Mouse (Mus musculus) midbrain, embryonic 11.5 days (tissue): ENCODE results near the gene Kmt5b. TPM values are rescaled to one million over a fixed set of nuclear protein-coding genes. Genes with fewer than 3 reads are reported as not detected.
A peak's percentile ranks its signal among the peaks of the same experiment; 100 is the strongest.

ENCODE experiments used
- ATAC-seq: fragments of 200-750 bp; cut with Nextera tagmentation; 2 replicates; pipeline ENCODE4 v1.8.0; 2017; ENCODE audit warnings: moderate TSS enrichment, moderate library complexity; ENCODE audit not compliant: low FRiP score
- DNase-seq: peaks from one replicate; pipeline ENCODE4 v3.0.0; 2015; ENCODE audit warnings: low spot score; ENCODE audit errors: missing footprints
- H3K27ac ChIP-seq: fragments of 300-500 bp; sonication (generic); 2 replicates; pipeline ENCODE4 v1.5.1; 2014; ENCODE audit warnings: low read depth, low read length
- H3K27me3 ChIP-seq: fragments of 300-500 bp; sonication (generic); 2 replicates; pipeline ENCODE4 v1.6.1; 2014; ENCODE audit warnings: mild to moderate bottlenecking, low read length, moderate library complexity, mixed read lengths; ENCODE audit not compliant: control insufficient read depth, insufficient read depth
- H3K36me3 ChIP-seq: fragments of 300-500 bp; sonication (generic); 2 replicates; pipeline ENCODE4 v1.6.1; 2014; ENCODE audit warnings: mild to moderate bottlenecking, low read length, moderate library complexity, mixed read lengths; ENCODE audit not compliant: control insufficient read depth, insufficient read depth
- H3K4me1 ChIP-seq: fragments of 300-500 bp; sonication (generic); 2 replicates; pipeline ENCODE4 v1.6.1; 2014; ENCODE audit warnings: low read length; ENCODE audit not compliant: control insufficient read depth, insufficient read depth
- H3K4me2 ChIP-seq: fragments of 300-500 bp; sonication (generic); 2 replicates; pipeline ENCODE4 v1.6.1; 2014; ENCODE audit warnings: mild to moderate bottlenecking, moderate library complexity
- H3K4me3 ChIP-seq: fragments of 300-500 bp; sonication (generic); 2 replicates; pipeline ENCODE4 v1.5.1; 2014; ENCODE audit warnings: low read depth, low read length
- H3K9ac ChIP-seq: fragments of 300-500 bp; sonication (generic); 2 replicates; pipeline ENCODE4 v1.6.1; 2014; ENCODE audit warnings: low read length
- H3K9me3 ChIP-seq: fragments of 300-500 bp; sonication (generic); 2 replicates; pipeline ENCODE4 v1.6.1; 2016; ENCODE audit warnings: low read length; ENCODE audit not compliant: control insufficient read depth
- WGBS: fragments of 180-500 bp; shearing (Covaris S2); extraction: QIAGEN DNeasy Blood & Tissue Kit; methylation state at CpG from one replicate; pipeline ENCODE4 v1.1.7; 2014; 5-methylcytosine and 5-hydroxymethylcytosine counted together
- polyA plus RNA-seq: library from polyadenylated mRNA; unstranded; fragments of >200 nt; fragmentation: Nextera tagmentation; extraction: Ambion mirVana; gene quantifications from 2 replicates; pipeline ENCODE4 v1.2.1, GENCODE M21; 2014

The Kmt5b gene
- polyA plus RNA-seq, 1 experiment from 2014 or later, result 40.3 TPM

DNA sequence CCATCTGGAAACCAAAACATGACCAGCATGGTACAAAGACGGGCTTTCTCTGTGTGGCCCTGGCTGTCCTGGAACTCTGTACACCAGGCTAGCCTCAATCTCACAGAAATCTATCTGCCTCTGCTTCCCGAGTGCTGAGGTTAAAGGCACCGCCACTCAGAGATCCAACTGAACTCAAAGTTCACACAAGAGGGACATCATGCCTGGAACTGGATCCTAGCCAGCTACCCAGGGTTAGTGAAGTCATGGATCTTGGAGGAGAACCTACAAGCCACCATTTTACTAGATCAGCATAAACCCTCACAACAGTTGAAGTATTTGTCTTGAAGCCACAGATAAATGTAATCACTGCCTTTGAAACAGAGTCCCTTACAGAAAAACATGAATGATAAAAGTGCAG is 31.2 kb upstream of the Kmt5b start:
- Histone ChIP-seq H3K27me3 (no peaks in the 10 kb centered on the region), H3K4me2 (no peak overlapping the region), H3K36me3 (no peaks in the 10 kb centered on the region), H3K4me1 (no peaks in the 10 kb centered on the region), H3K4me3 (no peak overlapping the region), H3K27ac (no peak overlapping the region), H3K9me3 (no peaks in the 10 kb centered on the region), H3K9ac (no peak overlapping the region)
- 98% methylated on average over 3 of the region's 3 CpGs for WGBS
- ATAC-seq, result no peak
- DNase-seq, result peak; percentile 1

DNA sequence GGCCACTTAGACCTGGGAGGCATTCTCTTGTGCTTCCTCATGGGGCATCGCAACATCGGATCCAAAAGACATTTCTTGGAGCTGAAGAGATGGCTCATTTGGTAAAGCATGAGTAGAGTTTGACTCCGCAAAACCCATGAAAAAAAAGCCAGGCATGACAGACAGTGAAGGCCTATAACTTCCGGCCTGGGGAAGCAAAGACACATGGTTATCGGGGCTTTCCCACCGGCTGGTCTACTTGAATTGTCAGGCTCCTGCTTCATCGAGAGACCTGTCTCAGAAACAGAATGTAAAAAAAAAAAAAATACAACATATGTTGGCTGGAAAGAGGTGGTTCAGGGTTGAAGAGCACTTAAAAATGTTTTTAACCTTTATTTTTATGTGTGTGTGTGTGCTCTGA is 27.6 kb upstream of the Kmt5b start:
- Histone ChIP-seq H3K36me3 (no peaks in the 10 kb centered on the region), H3K4me2 (no peak overlapping the region), H3K27ac (no peak overlapping the region), H3K27me3 (no peaks in the 10 kb centered on the region), H3K9ac (no peak overlapping the region), H3K4me3 (no peak overlapping the region), H3K4me1 (no peaks in the 10 kb centered on the region), H3K9me3 (no peaks in the 10 kb centered on the region)
- no peak for DNase-seq
- ATAC-seq, result no peak
- 90% methylated on average over 7 of the region's 7 CpGs for WGBS

DNA sequence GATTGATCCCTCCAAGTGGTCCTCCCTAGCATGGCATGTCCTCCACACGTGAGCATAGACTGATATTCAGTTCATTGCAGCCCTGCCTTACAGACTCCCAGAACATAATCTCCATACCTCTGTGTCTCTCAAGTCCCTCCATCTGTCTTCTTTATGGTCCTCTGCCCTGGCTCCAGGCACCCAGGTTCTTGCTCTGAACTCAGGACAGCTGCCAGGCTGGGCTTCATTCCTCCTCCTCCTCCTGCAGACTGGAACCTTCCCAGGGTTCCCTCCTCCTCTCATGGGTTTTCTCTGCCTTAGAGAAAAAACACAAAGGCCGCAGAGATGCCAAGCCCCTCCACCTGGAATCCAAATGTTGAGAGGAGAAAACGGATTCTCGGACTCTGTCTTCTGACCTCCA is 24.5 kb upstream of the Kmt5b start:
- peak; percentile 82 for DNase-seq
- H3K27ac ChIP-seq, result no peak overlapping the region
- 57% methylated on average over 4 of the region's 4 CpGs for WGBS

GRCm38 (mm10) chr19:3743362-3743761 is 23.9 kb upstream of the Kmt5b start:
- peaks cover under 1% of the 10 kb centered on the region; the same call in 1 of the 2 replicates for H3K9me3 ChIP-seq
- no peaks in the 10 kb centered on the region for H3K4me1 ChIP-seq
- H3K4me2 ChIP-seq, result no peak overlapping the region
- H3K27ac ChIP-seq, result no peak overlapping the region
- H3K4me3 ChIP-seq, result no peak overlapping the region
- peak; percentile 84 for DNase-seq
- 84% methylated on average over 7 of the region's 7 CpGs for WGBS
- no peak for ATAC-seq
- H3K9ac ChIP-seq, result peak overlapping the region; percentile 53; the same call in 1 of the 2 replicates
- H3K36me3 ChIP-seq, result no peaks in the 10 kb centered on the region
- H3K27me3 ChIP-seq, result no peaks in the 10 kb centered on the region

More for the DNA sequence above, 24.5 kb upstream of the Kmt5b start:
- Histone ChIP-seq H3K4me1 (no peaks in the 10 kb centered on the region), H3K9ac (no peak overlapping the region; the same call in 1 of the 2 replicates), H3K4me3 (no peak overlapping the region), H3K27me3 (no peaks in the 10 kb centered on the region), H3K36me3 (no peaks in the 10 kb centered on the region), H3K4me2 (no peak overlapping the region), H3K9me3 (no peaks in the 10 kb centered on the region)
- ATAC-seq, result no peak

DNA sequence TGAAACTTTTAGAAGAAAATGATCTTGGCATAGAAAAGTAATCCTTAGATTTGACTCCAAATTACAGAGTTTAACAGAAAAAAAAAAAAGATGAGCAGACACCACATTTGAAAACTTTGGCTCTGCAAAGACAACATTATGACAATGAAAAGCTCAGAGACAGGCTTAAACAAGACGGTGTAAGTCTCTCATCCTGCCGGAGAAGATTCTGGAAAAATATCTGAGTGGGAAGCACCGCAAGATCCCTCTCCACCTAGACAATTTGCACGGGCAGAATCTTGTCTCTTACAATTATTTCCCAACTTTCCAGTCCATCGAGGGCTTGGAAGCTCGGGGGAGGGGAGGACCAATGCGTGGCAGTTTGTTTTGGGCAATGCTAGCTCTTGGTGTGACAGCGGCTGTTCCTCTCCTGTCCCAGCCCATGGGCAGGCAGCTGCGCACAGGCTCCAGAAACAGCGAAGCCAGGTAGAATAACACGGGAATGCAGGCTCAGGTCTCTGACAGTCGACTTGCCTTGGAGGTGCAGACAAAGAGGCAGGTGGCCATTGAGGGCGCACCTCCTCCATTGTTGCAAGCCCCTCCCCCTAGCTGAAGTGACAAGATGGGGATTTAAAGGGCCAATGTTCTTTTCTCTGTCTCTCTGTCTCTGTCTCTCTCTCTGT is 23.2 kb upstream of the Kmt5b start:
- H3K27ac ChIP-seq, result 0 out of 2 replicates have a peak overlapping the region, but pooled peaks have one; percentile 32
- H3K9ac ChIP-seq, result peak overlapping the region; percentile 53
- H3K9me3 ChIP-seq, result peaks cover 2% of the 10 kb centered on the region; the same call in 1 of the 2 replicates
- H3K36me3 ChIP-seq, result no peaks in the 10 kb centered on the region
- ATAC-seq (peak; percentile 72; the same call in 1 of the 2 replicates), DNase-seq (peak; percentile 97)
- no peaks in the 10 kb centered on the region for H3K27me3 ChIP-seq
- H3K4me2 ChIP-seq, result peak overlapping the region; percentile 49
- peak overlapping the region; percentile 34 for H3K4me3 ChIP-seq
- 5% methylated on average over 13 of the region's 13 CpGs for WGBS
- H3K4me1 ChIP-seq, result no peaks in the 10 kb centered on the region

DNA sequence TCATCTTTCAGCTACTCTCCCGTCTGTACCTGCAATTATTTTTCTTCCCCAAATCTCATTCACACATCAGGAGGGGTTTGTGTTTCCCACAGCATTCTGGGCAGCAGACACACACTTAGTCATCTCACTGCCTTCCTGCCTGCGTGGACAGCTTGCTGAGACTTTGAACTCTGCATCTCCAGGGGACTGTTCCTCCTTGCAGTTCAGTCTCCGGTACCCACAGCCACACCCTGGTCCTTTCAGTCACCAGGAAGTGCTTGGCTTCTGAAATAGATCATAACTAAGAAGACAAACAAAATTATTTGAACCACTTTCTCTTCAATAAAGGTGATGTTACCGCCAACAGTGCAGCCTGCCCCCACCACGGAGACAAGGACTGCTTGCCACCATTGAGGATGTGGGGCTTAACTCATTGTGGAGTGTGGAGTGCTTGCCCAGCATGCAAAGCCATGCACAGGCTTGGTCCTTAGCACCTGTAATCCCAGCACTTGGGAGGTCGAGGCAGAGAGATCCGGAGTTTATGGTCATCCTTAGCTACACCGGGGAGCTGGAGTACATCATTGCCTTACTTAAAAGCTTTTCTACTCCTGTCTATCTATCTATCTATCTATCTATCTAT is 14.5 kb upstream of the Kmt5b start:
- no peak for ATAC-seq
- Histone ChIP-seq H3K36me3 (no peaks in the 10 kb centered on the region), H3K9ac (no peak overlapping the region), H3K4me3 (no peak overlapping the region), H3K27ac (no peak overlapping the region), H3K4me1 (no peaks in the 10 kb centered on the region), H3K4me2 (no peak overlapping the region), H3K9me3 (peaks cover 2% of the 10 kb centered on the region; the same call in 1 of the 2 replicates), H3K27me3 (no peaks in the 10 kb centered on the region)
- WGBS, result 66% methylated on average over 8 of the region's 8 CpGs
- DNase-seq, result peak; percentile 44

DNA sequence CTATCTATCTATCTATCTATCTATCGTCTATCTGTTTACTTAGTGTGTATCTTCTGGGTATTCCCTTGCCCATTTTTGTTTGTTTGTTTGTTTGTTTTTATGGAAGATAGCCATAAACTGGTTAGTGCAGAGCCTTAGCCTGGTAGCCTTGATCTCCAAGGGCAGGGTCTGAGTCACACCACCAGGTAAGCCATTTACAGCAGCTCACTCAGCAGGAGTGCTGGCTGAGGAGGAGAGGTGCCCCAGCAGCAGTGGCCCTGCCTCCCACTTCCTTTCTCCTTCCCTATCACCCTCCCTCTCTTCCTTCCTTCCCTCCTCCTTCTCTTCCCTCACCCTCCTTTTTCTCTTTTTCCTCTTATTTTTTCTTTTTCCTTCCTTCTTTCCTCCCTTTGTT is 14.0 kb upstream of the Kmt5b start:
- Histone ChIP-seq H3K9ac (no peak overlapping the region), H3K27me3 (no peaks in the 10 kb centered on the region), H3K4me1 (no peaks in the 10 kb centered on the region), H3K9me3 (peaks cover 2% of the 10 kb centered on the region; the same call in 1 of the 2 replicates), H3K4me2 (no peak overlapping the region), H3K27ac (no peak overlapping the region), H3K4me3 (no peak overlapping the region), H3K36me3 (no peaks in the 10 kb centered on the region)
- peak; percentile 65 for DNase-seq
- ATAC-seq, result no peak
- WGBS, result 76% methylated on average over 1 of the region's 1 CpGs

DNA sequence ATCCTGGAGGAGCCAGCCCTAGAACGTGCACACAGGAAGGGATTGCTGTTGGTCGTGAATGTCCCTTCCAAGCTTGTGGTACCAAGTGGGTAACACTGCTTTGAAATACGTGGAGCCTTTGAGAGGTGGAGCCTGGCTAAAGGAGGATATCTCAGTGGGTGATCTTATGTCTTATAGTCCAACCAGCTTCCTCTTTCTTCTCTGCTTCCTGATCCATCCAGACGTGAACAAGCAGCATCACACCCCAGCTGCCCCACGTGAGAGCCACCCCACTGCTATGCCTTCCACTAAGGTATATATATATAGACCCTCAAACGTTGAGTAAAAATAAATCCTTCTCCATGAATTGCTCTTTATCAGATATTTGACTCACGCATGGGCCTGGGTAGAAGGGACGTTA is 13.5 kb upstream of the Kmt5b start:
- no peaks in the 10 kb centered on the region for H3K27me3 ChIP-seq
- no peaks in the 10 kb centered on the region for H3K9me3 ChIP-seq
- ATAC-seq, result no peak
- H3K9ac ChIP-seq, result no peak overlapping the region
- no peak overlapping the region for H3K27ac ChIP-seq
- no peak overlapping the region for H3K4me3 ChIP-seq
- H3K4me2 ChIP-seq, result no peak overlapping the region
- no peaks in the 10 kb centered on the region for H3K36me3 ChIP-seq
- peak; percentile 54 for DNase-seq
- H3K4me1 ChIP-seq, result no peaks in the 10 kb centered on the region
- 61% methylated on average over 8 of the region's 8 CpGs for WGBS

GRCm38 (mm10) chr19:3757861-3758260 is 9.4 kb upstream of the Kmt5b start:
- Histone ChIP-seq H3K27ac (no peak overlapping the region), H3K9me3 (no peaks in the 10 kb centered on the region), H3K9ac (no peak overlapping the region), H3K4me2 (no peak overlapping the region), H3K4me3 (no peak overlapping the region), H3K27me3 (no peaks in the 10 kb centered on the region), H3K36me3 (no peaks in the 10 kb centered on the region), H3K4me1 (no peaks in the 10 kb centered on the region)
- ATAC-seq, result no peak
- no peak for DNase-seq
- WGBS, result 56% methylated on average over 1 of the region's 1 CpGs
